Mouse (Mus musculus): ENCODE results near the gene Cttnbp2nl.

Gene Cttnbp2nl

GRCm38 (mm10) chr3:105058627-105059513 is 5.9 kb upstream of the Cttnbp2nl start:
- peak; percentile 48 for DNase-seq (ENCODE audit: low read depth)

- no peak for DNase-seq (ENCODE audit: low read depth)
Measured at GRCm38 (mm10) chr3:105055666-105056065, 2.7 kb upstream of the Cttnbp2nl start.

DNA sequence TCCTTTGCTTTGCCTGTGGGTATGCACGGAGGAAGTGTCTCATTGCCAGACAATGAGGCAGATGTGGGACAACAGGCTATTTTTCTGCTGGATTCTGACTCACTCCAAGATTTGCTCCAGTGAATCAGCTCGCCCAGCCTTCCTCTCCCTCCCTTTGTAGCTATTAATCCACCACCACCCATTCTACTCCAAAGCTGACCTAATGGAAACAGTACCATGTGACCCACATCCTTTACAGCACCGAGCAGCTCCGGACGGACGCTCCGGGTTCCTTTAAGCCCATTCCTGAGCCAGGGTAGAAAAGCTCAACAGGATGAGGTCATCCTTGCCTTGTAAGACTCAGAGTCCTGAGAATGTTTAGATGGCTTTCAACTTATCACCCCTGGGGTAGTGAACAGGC is 2.0 kb upstream of the Cttnbp2nl start:
- DNase-seq (ENCODE audit: low read depth) = no peak

DNA sequence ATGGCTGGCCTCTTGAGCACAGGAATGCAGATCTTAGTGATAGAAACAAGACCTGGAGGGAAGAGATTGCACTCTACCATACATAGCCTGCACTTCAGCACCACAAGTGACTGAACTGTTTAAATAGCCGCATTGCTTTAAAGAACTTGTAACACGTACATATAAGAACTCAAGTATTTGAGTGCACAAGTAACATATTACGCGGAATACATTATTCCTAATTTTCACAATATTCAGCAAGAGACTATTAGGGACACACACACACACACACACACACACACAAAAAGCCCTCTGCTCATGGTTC is 704 bp upstream of the Cttnbp2nl start:
- no peak for DNase-seq (ENCODE audit: low read depth)

DNA sequence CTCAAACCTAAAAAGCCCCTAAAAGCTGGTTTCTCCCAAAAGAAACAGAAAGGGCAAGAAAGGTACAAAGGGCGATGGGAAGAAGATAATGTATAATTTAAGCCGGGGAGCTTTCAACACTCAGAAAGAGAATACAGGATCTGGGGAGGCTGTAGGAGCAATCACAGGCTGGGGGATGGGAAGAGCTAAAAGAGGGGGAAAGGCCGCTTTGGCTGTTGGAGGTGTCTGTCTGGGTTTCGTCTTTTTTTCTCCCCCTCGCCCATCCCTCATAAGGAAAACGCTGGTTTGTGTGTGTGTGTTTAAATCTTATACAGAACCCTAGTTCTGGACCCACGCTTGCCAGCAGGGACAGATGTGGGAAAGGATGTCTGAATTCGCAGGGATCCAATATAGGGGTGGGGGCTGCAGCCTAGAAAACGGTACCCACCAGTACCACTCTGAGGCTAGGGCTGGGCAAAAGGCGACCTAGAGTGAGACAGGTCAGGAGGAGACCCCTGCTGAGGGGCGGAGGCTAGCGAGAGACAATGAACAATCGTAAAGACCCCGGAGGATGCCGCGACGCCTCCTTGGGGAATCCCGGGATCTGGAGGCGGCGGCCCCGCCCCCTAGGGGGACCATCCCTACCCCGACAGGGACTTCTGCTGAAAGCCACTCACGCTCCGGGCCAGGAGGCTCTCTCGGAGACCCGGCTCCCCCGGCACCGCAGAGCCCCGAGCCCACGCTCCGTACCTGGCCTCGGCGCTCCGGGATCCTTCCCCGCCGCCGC is 592 bp downstream of the Cttnbp2nl start:
- no peak for DNase-seq (ENCODE audit: low read depth)

GRCm38 (mm10) chr3:105051103-105051502 is 1.8 kb downstream of the Cttnbp2nl start:
- no peak for DNase-seq (ENCODE audit: low read depth)

DNA sequence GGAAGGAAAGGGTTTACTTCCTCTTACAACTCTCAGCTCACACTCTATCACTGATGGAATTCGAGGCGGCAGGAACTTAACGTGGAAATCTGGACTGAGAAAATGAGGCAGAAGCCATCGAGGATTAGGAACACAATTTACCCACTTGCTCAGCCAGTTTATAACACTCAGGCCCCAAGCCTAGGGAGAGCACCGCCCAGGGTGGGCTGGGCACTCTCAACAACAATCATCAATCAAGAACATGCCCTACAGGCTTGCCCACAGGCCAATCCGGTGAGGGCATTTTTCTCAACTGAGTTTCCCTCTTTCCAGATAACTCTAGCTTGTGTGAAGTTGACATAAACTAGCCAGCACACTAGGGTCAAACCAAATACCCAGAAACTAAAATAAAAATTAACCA is 3.1 kb downstream of the Cttnbp2nl start:
- no peak for DNase-seq (ENCODE audit: low read depth)

DNA sequence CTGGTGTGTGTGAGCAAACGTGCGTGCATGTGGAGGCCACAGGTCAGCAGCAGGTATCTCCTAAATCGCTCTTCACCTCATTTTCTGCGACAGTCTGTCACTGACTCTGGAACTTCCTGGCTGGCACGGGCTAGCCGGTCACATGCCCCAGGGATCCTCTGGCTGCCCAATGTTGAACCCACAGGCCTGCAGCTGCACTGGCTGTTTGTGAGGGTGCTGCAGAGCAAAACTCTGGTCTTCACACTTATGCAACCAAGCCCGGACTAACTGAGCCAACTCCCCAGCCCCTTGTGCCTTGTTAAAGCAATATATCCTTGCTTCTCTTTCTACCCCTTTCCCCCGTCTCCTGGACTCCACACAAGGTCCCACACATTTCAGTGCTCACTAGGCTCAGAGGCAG is 5.3 kb downstream of the Cttnbp2nl start:
- DNase-seq (ENCODE audit: low read depth) = no peak

DNA sequence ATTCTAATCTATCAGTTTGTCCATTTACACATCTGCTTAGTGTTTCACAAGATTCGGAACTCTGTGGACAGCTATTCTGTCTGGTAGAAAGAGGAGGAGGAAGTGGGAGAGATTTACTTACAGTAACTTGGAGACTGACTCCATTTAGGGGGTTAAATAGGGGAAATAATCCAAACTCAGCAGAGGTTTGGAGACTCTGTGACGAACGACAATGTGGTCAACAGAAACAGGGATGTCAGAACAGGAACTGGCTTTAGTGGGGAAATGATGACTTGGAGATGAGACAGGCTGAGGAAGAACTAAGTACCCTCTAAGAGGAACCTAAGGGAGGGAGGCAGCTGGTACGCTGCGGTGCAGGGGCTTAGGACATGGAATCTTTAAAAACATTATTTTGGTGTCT is 6.1 kb downstream of the Cttnbp2nl start:
- DNase-seq (ENCODE audit: low read depth) = no peak

- DNase-seq (ENCODE audit: low read depth) = no peak
Measured at GRCm38 (mm10) chr3:105043746-105044145, 9.2 kb downstream of the Cttnbp2nl start.

- no peak for DNase-seq (ENCODE audit: low read depth)
Measured at GRCm38 (mm10) chr3:105040983-105041625, 11.8 kb downstream of the Cttnbp2nl start.

GRCm38 (mm10) chr3:105040002-105040401 is 12.9 kb downstream of the Cttnbp2nl start:
- DNase-seq (ENCODE audit: low read depth) = no peak

DNA sequence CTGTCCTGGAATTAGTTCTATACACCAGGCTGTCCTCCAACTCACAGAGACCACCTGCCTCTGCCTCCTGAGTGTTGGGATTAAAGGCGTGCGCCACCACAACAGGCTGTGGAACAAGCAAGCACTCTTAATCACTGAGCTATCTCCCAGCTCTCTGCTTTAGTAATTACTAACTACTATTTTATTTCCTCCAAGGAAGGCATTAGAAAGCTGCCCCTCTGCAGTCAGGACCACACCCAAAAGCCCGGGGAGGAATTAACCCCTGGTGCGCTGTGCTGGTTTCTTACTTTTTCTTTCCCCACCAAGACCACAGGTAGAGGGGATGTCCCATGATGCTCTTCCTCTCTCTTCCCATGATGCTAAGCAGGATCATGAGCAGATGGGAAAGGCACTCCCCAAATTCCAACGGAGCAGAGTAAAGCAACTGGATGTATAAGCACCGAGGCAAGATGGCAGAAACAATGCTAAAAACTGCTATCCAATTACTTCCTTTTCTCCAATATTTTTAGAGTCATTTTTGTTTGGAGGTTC is 15.6 kb downstream of the Cttnbp2nl start:
- no peak for DNase-seq (ENCODE audit: low read depth)

- no peak for DNase-seq (ENCODE audit: low read depth)
Measured at GRCm38 (mm10) chr3:105036281-105036847, 16.6 kb downstream of the Cttnbp2nl start.

- DNase-seq (ENCODE audit: low read depth) = no peak
Measured at GRCm38 (mm10) chr3:105023371-105024005, 29.5 kb downstream of the Cttnbp2nl start.

- DNase-seq (ENCODE audit: low read depth) = no peak
Measured at GRCm38 (mm10) chr3:105019826-105020692, 32.9 kb downstream of the Cttnbp2nl start.

GRCm38 (mm10) chr3:105018783-105019105 is 34.2 kb downstream of the Cttnbp2nl start:
- DNase-seq (ENCODE audit: low read depth) = no peak

GRCm38 (mm10) chr3:105018085-105018782 is 34.7 kb downstream of the Cttnbp2nl start:
- no peak for DNase-seq (ENCODE audit: low read depth)

GRCm38 (mm10) chr3:105017314-105017713 is 35.6 kb downstream of the Cttnbp2nl start:
- no peak for DNase-seq (ENCODE audit: low read depth)

GRCm38 (mm10) chr3:105016204-105016603 is 36.7 kb downstream of the Cttnbp2nl start:
- no peak for DNase-seq (ENCODE audit: low read depth)

Data from c-Kit-positive CD71-positive TER-119-negative erythroid progenitor cells, embryonic 14.5 days (primary cell).